Mouse (Mus musculus) left cerebral cortex, postnatal 14 days (tissue): Measurements from ENCODE around the gene Entpd7. TPM values are rescaled to one million over a fixed set of nuclear protein-coding genes. Genes with fewer than 3 reads are reported as not detected.

Experiments used
- DNase-seq, 2 experiments: peaks; one replicate each; pipeline ENCODE4 v3.0.0; 2021 to 2022; ENCODE audit warnings: low spot score in 2 of 2, mixed read lengths in 1 of 2
- intact Hi-C: fragments of 180-260 bp; cut with DNase I; formaldehyde crosslinking; loops from one replicate; pipeline ENCODE4 v1.15.1; 2025
- total RNA-seq, 2 experiments: library from RNA; stranded (reverse); gene quantifications; 2 replicates each; pipeline ENCODE4 v1.2.3; 2021

Entpd7 gene
- total RNA-seq, 2 experiments from 2014 or later, result 24.0 to 25.6 TPM

DNA sequence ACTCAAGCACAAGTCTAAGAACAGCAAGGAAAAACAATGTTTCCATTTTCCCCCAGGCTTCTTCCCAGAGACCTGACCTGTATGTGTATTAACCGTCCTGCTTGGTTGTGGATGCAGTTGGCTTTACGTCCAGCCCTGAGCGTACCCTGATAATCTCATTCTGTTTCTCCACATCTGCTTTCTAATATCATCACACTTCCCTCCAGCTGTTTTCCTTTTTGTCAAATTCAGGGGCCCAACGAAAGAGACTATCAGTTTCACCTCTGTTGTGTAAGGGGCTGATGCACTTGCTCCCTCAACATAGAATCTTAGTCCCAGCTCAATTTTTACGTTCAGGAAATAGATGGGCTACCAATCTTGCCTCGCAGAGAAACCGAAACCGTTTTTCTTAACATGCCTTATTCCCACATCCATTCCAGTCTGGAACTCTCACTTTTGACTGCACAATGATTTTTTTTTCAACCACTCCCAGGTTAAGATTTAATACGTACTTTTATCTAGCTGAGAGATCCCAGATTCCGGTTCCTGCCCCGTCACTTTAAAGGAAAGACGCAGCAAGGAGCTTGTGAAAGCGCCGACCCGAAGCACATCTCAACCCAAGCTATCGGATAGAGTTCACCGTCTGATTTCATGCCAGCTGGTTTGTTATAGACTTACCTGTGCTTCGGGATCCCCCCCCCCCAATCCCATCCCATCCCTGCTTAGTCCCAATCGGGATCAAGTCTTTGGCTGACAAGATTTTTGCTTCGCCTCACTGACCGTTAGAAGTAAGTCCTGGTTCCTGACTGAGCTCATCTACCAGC lies 15.8 kb upstream of the Entpd7 start:
- intact Hi-C loops, result no loop called here
- no peak for DNase-seq

DNA sequence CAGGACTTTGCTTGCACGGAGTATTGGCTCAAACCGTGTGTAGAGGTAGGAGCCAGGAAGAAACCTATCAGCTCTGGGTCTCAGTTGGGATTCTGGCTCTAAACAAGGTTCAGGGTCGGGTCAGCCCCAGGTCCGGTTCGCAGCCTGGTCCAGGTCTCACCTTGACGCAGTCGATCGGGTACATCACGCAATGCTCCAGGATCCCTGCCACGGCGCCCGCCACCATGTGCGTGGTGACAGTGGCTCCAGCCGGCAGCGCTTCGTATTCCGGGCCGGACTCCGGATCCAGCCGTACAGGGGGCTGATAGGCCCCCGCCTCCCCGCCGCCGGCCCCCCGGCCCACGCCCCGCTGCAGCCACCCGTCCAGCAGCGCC lies 15.2 kb upstream of the Entpd7 start:
- DNase-seq, result peak in 1 of 2 experiments; percentile 35
- intact Hi-C loops, result no loop called here

DNA sequence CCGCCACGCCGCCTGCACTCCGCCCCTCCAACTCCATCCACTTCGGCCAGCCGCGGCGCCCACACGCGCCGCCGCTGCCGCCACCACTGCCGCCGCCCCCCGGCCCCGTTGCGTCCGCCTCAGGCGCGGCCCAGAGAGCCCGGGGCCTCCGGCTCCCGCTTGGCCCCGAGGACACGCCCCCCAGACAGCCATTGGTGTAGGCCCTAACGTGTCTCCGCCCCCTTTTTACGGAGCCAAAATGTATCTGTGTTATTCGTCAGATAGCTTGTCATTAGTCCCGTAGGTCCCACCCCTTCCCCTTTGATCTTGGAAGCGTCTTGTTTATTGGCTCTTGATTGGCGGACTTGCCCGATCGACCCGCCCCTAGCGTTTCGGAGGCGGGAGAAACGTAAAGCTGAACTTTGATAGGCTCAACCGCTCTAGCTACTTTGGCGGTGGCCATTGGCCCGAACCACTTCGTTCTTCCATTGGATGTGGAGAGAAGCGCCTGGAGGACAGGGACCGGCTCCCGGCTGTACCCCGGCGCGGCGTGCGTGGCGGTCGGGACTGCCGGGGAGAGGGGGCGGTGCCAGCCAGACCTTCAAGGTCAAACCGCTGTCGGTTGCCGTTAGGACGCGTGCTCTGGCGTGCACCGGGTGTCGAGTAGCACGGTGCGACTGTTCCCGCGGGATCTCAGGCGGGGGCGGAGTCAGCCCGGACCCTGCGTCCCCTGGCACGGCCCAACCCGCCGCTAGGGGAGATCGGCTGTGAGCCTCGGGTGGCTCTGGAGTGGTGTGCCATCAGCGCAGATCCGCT lies 14.5 kb upstream of the Entpd7 start, which contains the start of gene Slc25a28:
Slc25a28 (minus strand) TSS at position 152 of the 795 bp plus-strand sequence.
- intact Hi-C loops, result no loop called here
- peak; percentile 98 to 100 for DNase-seq

DNA sequence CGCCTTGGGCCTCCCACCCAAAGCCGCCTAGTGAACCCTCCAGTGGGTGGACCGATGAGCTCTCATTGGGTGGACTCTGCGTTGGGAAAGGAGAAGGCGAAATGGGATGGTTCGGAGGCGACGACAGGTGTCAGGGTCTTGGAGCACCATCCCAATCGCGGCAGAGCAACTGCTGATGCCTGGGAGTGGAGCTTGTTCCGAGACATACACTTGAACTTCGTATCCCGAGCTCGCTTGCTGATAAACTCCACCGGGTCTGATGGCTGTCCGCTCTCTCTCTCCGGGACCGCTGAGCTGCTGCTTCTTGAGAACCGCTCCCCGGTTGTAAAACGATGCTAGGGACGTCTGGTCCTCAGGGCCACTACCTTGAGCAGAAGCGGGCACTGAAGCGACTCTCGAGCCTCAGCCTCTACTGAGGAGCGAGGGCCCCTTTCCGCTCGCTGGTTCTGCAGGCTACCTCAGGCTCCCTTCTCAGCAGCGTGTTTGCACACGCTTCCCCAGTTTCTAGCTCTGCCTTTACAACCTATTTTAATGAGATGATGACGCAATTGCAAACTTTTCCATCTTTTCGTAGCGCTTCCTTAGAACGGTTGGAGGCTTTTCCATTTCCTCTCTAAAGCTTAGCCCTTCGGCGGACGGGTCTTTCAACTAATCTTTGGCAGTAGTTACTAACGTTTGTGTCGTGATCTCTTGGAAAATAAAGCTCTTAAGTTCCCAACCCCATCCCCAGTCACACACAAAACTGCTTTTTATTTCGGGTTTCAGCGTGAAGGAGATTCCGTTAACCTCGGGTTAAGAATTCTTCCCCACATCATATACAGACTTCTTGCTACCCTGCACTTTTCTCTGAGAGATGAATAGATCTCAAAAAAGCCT lies 13.7 kb upstream of the Entpd7 start:
- intact Hi-C loops, result no loop called here
- DNase-seq, result peak; percentile 52 to 69

DNA sequence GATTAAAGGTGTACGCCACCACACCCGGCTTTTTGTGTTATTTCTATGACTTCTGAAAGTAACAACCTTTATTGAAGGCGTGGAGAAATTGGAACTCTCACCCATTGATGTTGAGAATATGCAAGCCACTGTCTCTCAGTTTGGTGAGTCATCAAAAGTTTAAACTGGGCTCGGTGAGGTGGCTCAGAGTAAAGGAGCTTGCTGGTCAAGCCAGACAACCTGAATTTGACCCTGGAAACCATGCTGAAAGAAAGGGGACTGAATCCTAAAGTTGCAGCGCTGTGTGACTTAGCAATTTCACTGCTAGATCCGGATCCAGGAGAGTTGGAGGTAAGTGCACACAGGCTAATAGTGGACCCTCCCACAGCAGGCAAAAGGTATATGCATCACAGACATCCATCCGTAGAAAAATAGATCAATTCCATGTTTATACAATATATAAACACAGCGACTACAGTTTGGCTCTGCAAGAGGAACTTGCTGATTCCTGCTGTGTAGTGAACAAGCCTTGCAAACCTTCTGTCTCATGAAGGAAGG lies 10.9 kb upstream of the Entpd7 start:
- intact Hi-C loops, result no loop called here

GRCm38 (mm10) chr19:43679474-43679981 lies 9.9 kb upstream of the Entpd7 start:
- intact Hi-C loops, result no loop called here
- peak in 1 of 2 experiments; percentile 36 for DNase-seq

More for the DNA sequence above, 10.9 kb upstream of the Entpd7 start:
- no peak for DNase-seq

DNA sequence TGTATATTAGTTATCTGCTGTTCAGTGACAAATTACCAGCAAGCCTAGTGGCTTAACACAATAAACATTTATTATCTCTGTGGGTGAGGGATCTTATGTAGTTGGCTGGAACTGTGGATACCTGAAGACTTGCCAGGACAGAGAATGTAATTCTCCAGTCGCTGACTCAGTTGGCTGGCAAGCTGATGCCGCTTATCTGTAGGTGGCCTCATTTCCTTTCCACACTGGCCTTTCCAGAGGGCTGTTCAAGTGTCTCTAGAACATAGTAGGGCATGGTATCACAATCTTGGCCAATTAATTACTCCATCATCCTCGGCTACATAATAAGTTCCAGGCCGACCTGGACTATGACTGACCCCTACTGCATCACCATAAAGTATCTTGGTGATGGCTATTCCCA lies 7.9 kb upstream of the Entpd7 start:
- intact Hi-C loops, result no loop called here
- DNase-seq, result no peak

GRCm38 (mm10) chr19:43692815-43693214 lies 3.3 kb downstream of the Entpd7 start:
- no peak for DNase-seq
- intact Hi-C loops, result no loop called here

DNA sequence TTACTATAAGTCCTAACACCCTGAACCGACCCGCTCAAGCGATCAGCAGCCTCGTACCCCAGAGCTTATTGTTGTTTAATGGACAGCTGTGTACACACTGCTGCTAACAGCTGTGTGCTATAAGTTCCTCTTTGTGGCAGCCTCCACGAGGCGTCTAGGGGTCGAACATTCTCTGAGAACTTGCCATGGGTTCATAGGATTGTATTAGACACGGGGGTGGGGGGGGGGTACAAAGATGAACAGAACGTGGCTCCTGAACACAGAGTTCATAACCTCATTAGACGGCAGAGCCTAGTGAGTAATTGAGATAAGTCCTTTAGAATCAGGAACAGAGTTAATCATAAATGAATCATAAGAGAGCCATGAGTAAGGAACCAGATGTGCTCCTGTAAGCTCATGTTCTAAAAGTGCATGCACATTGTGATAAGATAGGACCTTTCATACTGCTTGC lies 6.1 kb downstream of the Entpd7 start:
- DNase-seq, result no peak
- intact Hi-C loops, result no loop called here

DNA sequence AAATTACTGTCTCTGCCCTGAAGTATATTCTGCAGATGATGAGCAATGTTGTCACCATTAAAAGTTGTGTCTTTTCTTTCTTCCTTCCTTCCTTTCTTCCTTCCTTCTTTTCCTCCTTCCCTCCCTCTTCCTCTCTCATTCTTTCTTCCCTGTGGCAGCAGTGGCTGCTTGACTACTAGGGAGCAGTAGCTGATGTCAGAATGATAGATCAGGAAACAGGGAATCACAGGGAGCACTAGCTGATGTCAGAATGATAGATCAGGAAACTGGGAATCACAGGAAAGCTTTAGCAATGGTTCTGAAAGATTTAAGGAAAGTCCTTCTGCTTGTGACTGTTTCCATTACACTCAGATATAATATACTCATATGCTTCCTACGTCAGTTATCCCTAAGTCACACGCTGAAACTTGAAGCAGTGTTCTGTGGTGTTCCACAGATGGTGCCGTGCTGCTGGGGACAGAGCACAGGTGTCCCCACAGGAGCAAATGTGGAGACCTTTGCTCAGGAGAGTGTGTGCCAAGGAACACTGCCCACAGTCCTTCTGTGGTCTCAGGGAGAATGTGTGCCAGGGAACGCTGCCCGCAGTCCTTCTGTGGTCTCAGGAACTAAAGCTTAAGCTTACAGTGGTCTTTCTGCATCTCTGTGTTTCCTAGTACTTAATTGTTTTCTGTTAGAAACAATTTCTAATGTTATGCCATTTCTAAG lies 8.3 kb downstream of the Entpd7 start:
- intact Hi-C loops, result no loop called here
- no peak for DNase-seq

GRCm38 (mm10) chr19:43699021-43699762 lies 9.7 kb downstream of the Entpd7 start:
- DNase-seq, result peak in 1 of 2 experiments; percentile 48

DNA sequence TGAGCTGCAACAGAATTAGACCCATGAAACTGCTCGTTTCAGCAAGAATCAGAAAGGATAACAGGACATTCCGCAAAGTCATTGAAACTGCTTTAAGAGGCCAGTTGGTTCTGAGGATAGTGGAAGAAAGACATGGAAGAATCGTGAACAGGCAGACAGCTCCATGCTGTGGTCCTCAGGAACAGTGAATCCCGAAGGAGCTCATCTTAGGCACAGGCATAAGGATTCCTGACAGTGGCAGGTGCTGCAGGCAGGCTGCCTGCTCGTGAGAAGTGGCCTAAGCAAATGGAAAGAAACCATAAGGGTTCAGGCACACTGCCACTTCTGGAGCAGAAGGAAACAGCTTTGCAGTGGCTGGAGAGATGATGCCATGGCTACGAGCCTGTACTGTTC lies 10.3 kb downstream of the Entpd7 start:
- intact Hi-C loops, result no loop called here
- DNase-seq, result peak in 1 of 2 experiments; percentile 37

More at GRCm38 (mm10) chr19:43699021-43699762, 9.7 kb downstream of the Entpd7 start:
- intact Hi-C loops, result no loop called here

GRCm38 (mm10) chr19:43704211-43704610 lies 14.7 kb downstream of the Entpd7 start:
- DNase-seq, result no peak
- intact Hi-C loops, result no loop called here

DNA sequence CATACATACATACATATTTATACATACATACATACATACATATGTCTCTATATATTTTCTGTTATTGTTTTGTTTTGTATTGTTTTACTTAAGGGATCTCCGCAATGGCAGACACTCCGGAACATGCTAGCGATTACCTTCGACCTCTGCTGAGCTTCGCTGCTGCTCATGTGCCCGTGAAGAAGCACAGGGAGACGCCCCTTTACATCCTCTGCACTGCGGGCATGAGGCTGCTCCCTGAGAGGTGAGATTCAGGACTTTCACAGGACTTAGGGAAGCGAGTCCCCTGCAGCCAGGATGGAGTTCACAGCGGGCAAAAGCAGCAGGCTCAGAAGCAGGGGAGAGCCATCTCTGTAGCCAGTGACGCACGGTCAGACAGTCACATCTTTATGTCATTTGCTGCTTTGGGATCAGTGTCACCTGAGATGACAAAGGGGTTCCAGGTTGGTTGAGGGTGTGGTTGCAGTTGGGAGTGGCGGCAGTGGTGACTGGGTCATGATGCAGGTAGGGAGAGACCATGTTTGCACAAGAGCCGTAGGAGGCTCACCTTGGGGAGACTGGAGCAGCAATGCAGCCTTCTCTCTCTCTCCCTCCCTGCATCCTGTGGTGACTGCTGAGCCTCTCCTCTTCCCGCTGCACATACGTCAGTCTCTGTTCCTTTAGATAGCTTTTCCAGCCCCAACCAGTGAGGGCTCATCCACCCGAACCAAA lies 15.5 kb downstream of the Entpd7 start:
- DNase-seq, result no peak
- intact Hi-C loops, result no loop called here

DNA sequence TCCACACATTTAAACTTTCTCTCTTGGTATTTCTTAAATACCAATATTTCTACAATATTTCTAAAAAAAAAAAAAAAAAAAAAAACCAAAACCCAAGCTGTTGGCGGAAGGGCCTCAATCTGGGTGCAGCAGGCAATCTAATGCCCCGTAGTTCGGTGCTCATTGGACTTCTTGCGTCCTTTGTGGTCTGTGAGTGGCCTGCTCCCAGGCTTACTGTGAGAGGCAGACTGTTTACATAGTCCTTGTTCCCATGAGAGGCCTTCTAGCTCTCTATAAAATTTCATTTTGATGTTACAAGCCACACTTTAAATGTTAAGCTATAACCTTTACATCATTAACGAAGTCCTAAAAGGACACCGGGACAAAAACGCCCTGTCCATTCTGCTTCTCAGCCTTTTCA lies 18.7 kb downstream of the Entpd7 start:
- intact Hi-C loops, result no loop called here
- DNase-seq, result no peak

- intact Hi-C loops, result no loop called here
- DNase-seq, result no peak
Observed at GRCm38 (mm10) chr19:43709317-43709716, 19.8 kb downstream of the Entpd7 start.
